Mouse (Mus musculus): Measurements from ENCODE around the gene H2al2c. TPM values are rescaled to one million over a fixed set of nuclear protein-coding genes. Genes with fewer than 3 reads are reported as not detected.
"Not testable (repeated sequence)": the region's sequence is repeated elsewhere in the genome, so short reads cannot be mapped to it uniquely, and the experiment has no call there.

The H2al2c gene
- total RNA-seq (2021) = not detected
- long read RNA-seq, experiment 1 = 0 reads
- long read RNA-seq, experiment 2 = 0 reads

DNA sequence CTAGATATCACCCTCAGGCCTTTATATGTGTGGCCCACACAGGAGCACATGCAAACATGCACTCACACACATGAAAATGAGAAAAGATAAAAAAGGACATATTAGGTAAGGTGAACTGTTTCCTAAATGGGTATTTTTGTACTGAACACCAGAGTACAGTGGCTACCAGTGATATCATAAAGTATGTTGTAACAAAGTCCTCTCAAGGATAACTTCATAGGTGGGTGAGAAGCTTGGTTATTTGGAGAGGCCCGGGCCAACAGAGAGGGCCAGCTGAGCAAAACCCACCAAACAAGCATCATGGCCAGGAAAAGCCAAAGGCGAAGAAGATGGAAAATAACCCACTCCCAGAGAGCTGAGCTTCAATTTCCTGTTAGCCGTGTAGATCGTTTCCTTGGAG, at the start of gene H2al2c:
Gene H2al2c (plus strand): TSS at position 301 of the 400 bp plus-strand sequence.
- DNase-seq (ENCODE audit: low spot score in 2 of 2) = not testable (repeated sequence)

Other genes with a start within 250 kb of the H2al2c start
- not detected for gene Sry, start 64.6 kb downstream of the H2al2c start, total RNA-seq (2021)
- not detected for gene H2al2b, start 121.6 kb downstream of the H2al2c start, total RNA-seq (2021)
- gene Gm4064, start 197.1 kb downstream of the H2al2c start, total RNA-seq (2021) = not detected
- not detected for gene Rbmy, start 231.6 kb downstream of the H2al2c start, total RNA-seq (2021)
- gene Gm10256, start 231.6 kb downstream of the H2al2c start, total RNA-seq (2021) = not detected

Data from gastrocnemius, postnatal 4 days (tissue).